Mouse (Mus musculus) ES-E14 (cell line): ENCODE measurements around the gene Casp4. TPM values are rescaled to one million over a fixed set of nuclear protein-coding genes. Genes with fewer than 3 reads are reported as not detected.

Experiments used
- DNase-seq: peaks from one replicate; pipeline ENCODE4 v3.0.0-alpha.2; 2013; ENCODE audit warnings: low read depth, low spot score
- H3K27ac ChIP-seq: 2 replicates; pipeline ENCODE4 v1.5.1; 2012; ENCODE audit warnings: low read depth, mild to moderate bottlenecking, low read length, moderate library complexity, mixed read lengths; ENCODE audit not compliant: poor library complexity, insufficient read depth, severe bottlenecking
- H3K36me3 ChIP-seq: 2 replicates; pipeline ENCODE4 v1.6.1; 2012; ENCODE audit warnings: mild to moderate bottlenecking, low read length, moderate library complexity, mixed read lengths; ENCODE audit not compliant: control insufficient read depth, poor library complexity, insufficient read depth, severe bottlenecking
- H3K4me1 ChIP-seq, 2 experiments: fragments of 150-350 bp in 1 of 2; sonication (generic) in 1 of 2; 2 replicates each; pipeline ENCODE4 v1.6.1; 2012; ENCODE audit warnings: low read length in 2 of 2, mild to moderate bottlenecking in 1 of 2, mixed read lengths in 1 of 2; ENCODE audit not compliant: control insufficient read depth in 2 of 2, insufficient read depth in 2 of 2, poor library complexity in 1 of 2
- H3K4me3 ChIP-seq, 2 experiments: fragments of 150-350 bp in 1 of 2; sonication (generic) in 1 of 2; 2 replicates each; pipeline ENCODE4 v1.5.1; 2012; ENCODE audit warnings: low read length in 2 of 2, low read depth in 1 of 2, mild to moderate bottlenecking in 1 of 2, mixed read lengths in 1 of 2; ENCODE audit not compliant: insufficient read depth in 1 of 2, poor library complexity in 1 of 2, severe bottlenecking in 1 of 2
- H3K9ac ChIP-seq: 2 replicates; pipeline ENCODE4 v1.6.1; 2012; ENCODE audit warnings: low read depth, mild to moderate bottlenecking, low read length, mixed read lengths; ENCODE audit not compliant: poor library complexity, insufficient read depth, severe bottlenecking
- H3K9me3 ChIP-seq: fragments of 150-350 bp; sonication (generic); 2 replicates; pipeline ENCODE4 v1.6.1; 2012; ENCODE audit warnings: low read depth, mild to moderate bottlenecking, low read length; ENCODE audit not compliant: control insufficient read depth, insufficient read depth
- CHD2 ChIP-seq: IDR thresholded peaks from 2 replicates; pipeline ENCODE4 v1.6.1; 2014; ENCODE audit warnings: mild to moderate bottlenecking, low read depth, low read length, inconsistent platforms
- HCFC1 ChIP-seq: IDR thresholded peaks from 2 replicates; pipeline ENCODE4 v1.6.1; 2012; ENCODE audit warnings: low read length, inconsistent platforms, borderline replicate concordance; ENCODE audit not compliant: insufficient read depth
- MAFK ChIP-seq: IDR thresholded peaks from 2 replicates; pipeline ENCODE4 v1.6.1; 2014; ENCODE audit warnings: mild to moderate bottlenecking, low read depth, low read length, inconsistent platforms; ENCODE audit not compliant: insufficient read depth
- ZC3H11A ChIP-seq: IDR thresholded peaks from 2 replicates; pipeline ENCODE4 v1.6.1; 2012; ENCODE audit warnings: low read depth, mild to moderate bottlenecking, inconsistent platforms, low read length, borderline replicate concordance
- ZNF384 ChIP-seq: IDR thresholded peaks from 2 replicates; pipeline ENCODE4 v1.6.1; 2012; ENCODE audit warnings: low read depth, low read length, inconsistent platforms
- in situ Hi-C, 2 experiments: fragments of 600-800 bp; cut with MboI; formaldehyde crosslinking; loops; one replicate each; pipeline ENCODE4 v1.15.1; 2025; ENCODE audit warnings: low sequenced_read_pairs in 2 of 2, inconsistent platforms in 1 of 2; ENCODE audit not compliant: unreplicated experiment in 2 of 2
- total RNA-seq: library from RNA; depleted of rRNA; stranded (reverse); fragments of 300-350 nt; gene quantifications from 2 replicates; pipeline ENCODE4 v1.2.3, GENCODE M21; 2012

Gene Casp4
- total RNA-seq, 1 experiment, result 0.40 TPM

- Histone ChIP-seq H3K4me1 (no peaks in the 10 kb centered on the region), H3K9me3 (no peaks in the 10 kb centered on the region), H3K9ac (no peak overlapping the region), H3K27ac (no peak overlapping the region), H3K36me3 (no peaks in the 10 kb centered on the region), H3K4me3 (no peak overlapping the region)
- TF ChIP-seq ZC3H11A (no peak), MAFK (no peak), ZNF384 (no peak), CHD2 (no peak), HCFC1 (no peak)
- DNase-seq, result no peak
- in situ Hi-C loops, result no loop called here
These were observed 24.8 kb downstream of the Casp4 start for GRCm38 (mm10) chr9:5333422-5333821.

GRCm38 (mm10) chr9:5343092-5343491 lies 34.5 kb downstream of the Casp4 start:
- Histone ChIP-seq H3K27ac (no peak overlapping the region), H3K9ac (no peak overlapping the region), H3K4me1 (no peaks in the 10 kb centered on the region), H3K4me3 (no peak overlapping the region), H3K9me3 (no peaks in the 10 kb centered on the region), H3K36me3 (no peaks in the 10 kb centered on the region)
- DNase-seq, result no peak
- TF ChIP-seq MAFK, result no peak
- no peak for TF ChIP-seq ZC3H11A
- no peak for TF ChIP-seq ZNF384
- no peak for TF ChIP-seq CHD2
- no peak for TF ChIP-seq HCFC1
- in situ Hi-C loops, result no loop called here

GRCm38 (mm10) chr9:5344090-5344489 lies 35.5 kb downstream of the Casp4 start:
- no peak for TF ChIP-seq ZNF384
- TF ChIP-seq CHD2, result no peak
- TF ChIP-seq HCFC1, result no peak
- in situ Hi-C loops, result no loop called here
- no peak for DNase-seq
- H3K27ac ChIP-seq, result no peak overlapping the region
- H3K9me3 ChIP-seq, result no peaks in the 10 kb centered on the region
- H3K9ac ChIP-seq, result no peak overlapping the region
- H3K4me1 ChIP-seq, result no peaks in the 10 kb centered on the region
- H3K4me3 ChIP-seq, result no peak overlapping the region
- H3K36me3 ChIP-seq, result no peaks in the 10 kb centered on the region

- in situ Hi-C loops, result no loop called here
- no peaks in the 10 kb centered on the region for H3K4me1 ChIP-seq
- no peak within 1 kb of the TSS for H3K9ac ChIP-seq
- TF ChIP-seq HCFC1 (no peak), ZC3H11A (no peak), MAFK (no peak), ZNF384 (no peak), CHD2 (no peak)
- no peak for DNase-seq
- no peak within 1 kb of the TSS for H3K27ac ChIP-seq
- no peaks in the 10 kb centered on the region for H3K36me3 ChIP-seq
- H3K4me3 ChIP-seq, result no peak within 1 kb of the TSS
- no peaks in the 10 kb centered on the region for H3K9me3 ChIP-seq
These were observed 36.8 kb downstream of the Casp4 start, which contains the start of gene Casp12 for GRCm38 (mm10) chr9:5345291-5345898. Gene Casp12 (plus strand): TSS chr9:5345430.

GRCm38 (mm10) chr9:5347381-5347780 lies 38.8 kb downstream of the Casp4 start:
- Histone ChIP-seq H3K4me3 (no peak overlapping the region), H3K4me1 (no peaks in the 10 kb centered on the region), H3K27ac (no peak overlapping the region), H3K9me3 (no peaks in the 10 kb centered on the region), H3K36me3 (no peaks in the 10 kb centered on the region), H3K9ac (no peak overlapping the region)
- TF ChIP-seq ZNF384, result no peak
- no peak for TF ChIP-seq HCFC1
- no peak for TF ChIP-seq ZC3H11A
- TF ChIP-seq MAFK, result no peak
- TF ChIP-seq CHD2, result no peak
- in situ Hi-C loops, result no loop called here
- no peak for DNase-seq
